In the genomic region with DNA sequence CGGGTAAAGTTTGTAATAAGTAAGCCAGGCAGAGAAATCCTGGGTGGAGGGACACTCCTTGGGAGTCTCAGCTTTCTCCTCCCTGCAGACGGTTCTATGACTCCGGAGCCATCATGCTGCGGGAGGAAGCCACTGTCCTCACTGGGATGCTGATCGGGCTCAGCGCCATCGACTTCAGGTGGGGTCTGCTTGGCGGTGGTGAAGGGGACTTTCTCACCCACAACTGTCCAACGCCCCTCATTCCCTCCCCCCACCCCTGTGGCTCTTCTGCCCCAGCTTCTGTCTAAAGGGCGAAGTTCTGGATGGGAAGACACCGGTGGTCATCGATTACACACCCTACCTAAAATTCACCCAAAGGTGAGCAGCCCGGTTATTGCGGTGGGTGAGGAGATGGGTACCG, we compare ENCODE assay signal across 10 mouse cellular contexts. TPM values are rescaled to one million over a fixed set of nuclear protein-coding genes. Genes with fewer than 3 reads are reported as not detected.
DNase-seq lines count a peak whose midpoint lies in the region; ATAC-seq lines count a peak whose summit lies in the region.
"Had no signal": no experiment of that assay in that cellular context is flagged by ENCODE, and none has a peak within 500 bp of the region (broad histone marks: within the 10 kb centered on the region; RNA-seq: fewer than 3 reads in every experiment).

No protein-coding gene starts in this region.

- peaks cover 60% of the 10 kb centered on the region for H3K36me3 ChIP-seq in hindbrain, embryonic 13.5 days
- H3K36me3 ChIP-seq in hindbrain, embryonic 16.5 days (ENCODE audit: control insufficient read depth, insufficient read depth, low read length) = peaks cover 36% of the 10 kb centered on the region
- H3K36me3 ChIP-seq in stomach, embryonic 15.5 days = peaks cover 16% of the 10 kb centered on the region

- H3K27ac ChIP-seq in hindbrain, embryonic 13.5 days = no peak overlapping the region
- H3K27ac ChIP-seq in hindbrain, embryonic 16.5 days (ENCODE audit: low read depth, low read length) = no peak overlapping the region
- no peak overlapping the region for H3K27ac ChIP-seq in stomach, embryonic 15.5 days
- H3K27ac ChIP-seq: gastrocnemius, adult 2 months had no signal

- ATAC-seq in hindbrain, embryonic 13.5 days (ENCODE audit: low FRiP score) = no peak
- no peak for ATAC-seq in hindbrain, embryonic 16.5 days
- ATAC-seq in stomach, embryonic 15.5 days (ENCODE audit: insufficient read depth, low FRiP score, low read depth) = no peak
- ATAC-seq: inflammation-experienced regulatory T-cells, adult 6 months had no signal

- DNase-seq in cerebellum, adult 9-11 months = peak; percentile 60
- no peak for DNase-seq in cerebellum, adult 18-20 months
- peak; percentile 15 for DNase-seq in right cerebral cortex, adult 18-20 months
- no peak for DNase-seq in right cerebral cortex, postnatal 10 days (ENCODE audit: low spot score in 2 of 2)
- no peak for DNase-seq in thymus, postnatal 10 days (ENCODE audit: low spot score in 2 of 2)

- H3K9me3 ChIP-seq in hindbrain, embryonic 13.5 days = no peaks in the 10 kb centered on the region
- H3K9me3 ChIP-seq in hindbrain, embryonic 16.5 days (ENCODE audit: control insufficient read depth, low read length) = no peaks in the 10 kb centered on the region
- no peaks in the 10 kb centered on the region for H3K9me3 ChIP-seq in stomach, embryonic 15.5 days

- no peak overlapping the region; the same call in 1 of the 2 replicates for H3K4me3 ChIP-seq in hindbrain, embryonic 13.5 days
- H3K4me3 ChIP-seq in hindbrain, embryonic 16.5 days (ENCODE audit: low read length) = no peak overlapping the region
- H3K4me3 ChIP-seq in stomach, embryonic 15.5 days (replicated peaks) = peak overlapping the region; percentile 20; the same call in 1 of the 2 replicates

- H3K4me2 ChIP-seq in hindbrain, embryonic 13.5 days = no peak overlapping the region
- no peak overlapping the region for H3K4me2 ChIP-seq in hindbrain, embryonic 16.5 days (ENCODE audit: low read length)
- H3K4me2 ChIP-seq in stomach, embryonic 15.5 days = peak overlapping the region; percentile 59

- H3K9ac ChIP-seq in hindbrain, embryonic 13.5 days = peak overlapping the region; percentile 46
- no peak overlapping the region for H3K9ac ChIP-seq in hindbrain, embryonic 16.5 days (ENCODE audit: low read depth, low read length)
- no peak overlapping the region for H3K9ac ChIP-seq in stomach, embryonic 15.5 days

- H3K27me3 ChIP-seq in hindbrain, embryonic 13.5 days = peaks cover 22% of the 10 kb centered on the region
- H3K27me3 ChIP-seq in hindbrain, embryonic 16.5 days (replicated peaks; ENCODE audit: control insufficient read depth, insufficient read depth, low read length) = no peaks in the 10 kb centered on the region
- peaks cover 40% of the 10 kb centered on the region for H3K27me3 ChIP-seq in stomach, embryonic 15.5 days (replicated peaks)

- WGBS in hindbrain, embryonic 13.5 days = 24% methylated on average over 15 of the region's 15 CpGs
- 22% methylated on average over 15 of the region's 15 CpGs for WGBS in hindbrain, embryonic 16.5 days
- WGBS in stomach, embryonic 15.5 days = 18% methylated on average over 15 of the region's 15 CpGs

- H3K4me1 ChIP-seq in hindbrain, embryonic 13.5 days (replicated peaks) = peaks cover 73% of the 10 kb centered on the region
- peaks cover 41% of the 10 kb centered on the region for H3K4me1 ChIP-seq in hindbrain, embryonic 16.5 days (ENCODE audit: control insufficient read depth, insufficient read depth, low read depth, low read length)
- H3K4me1 ChIP-seq in stomach, embryonic 15.5 days = peaks cover 22% of the 10 kb centered on the region

RNA-seq across cellular contexts. Expression of a gene that starts 5.9 kb away (rescaled TPM):
- 135 and 144 TPM in 2 replicates for polyA plus RNA-seq in hindbrain, embryonic 13.5 days (2015; fragmentation: Nextera tagmentation; extraction: Ambion mirVana)
- polyA plus RNA-seq in hindbrain, embryonic 16.5 days (2015; fragmentation: Nextera tagmentation; extraction: Ambion mirVana) = 127 and 136 TPM in 2 replicates
- polyA plus RNA-seq in stomach, embryonic 15.5 days (2015; fragmentation: Nextera tagmentation; extraction: Ambion mirVana) = 8.8 and 9.2 TPM in 2 replicates

RNA-seq across cellular contexts. Expression of a gene that starts 8.6 kb away (rescaled TPM):
- polyA plus RNA-seq in hindbrain, embryonic 13.5 days (2015; fragmentation: Nextera tagmentation; extraction: Ambion mirVana) = 139 and 147 TPM in 2 replicates
- 182 and 187 TPM in 2 replicates for polyA plus RNA-seq in hindbrain, embryonic 16.5 days (2015; fragmentation: Nextera tagmentation; extraction: Ambion mirVana)
- polyA plus RNA-seq in stomach, embryonic 15.5 days (2015; fragmentation: Nextera tagmentation; extraction: Ambion mirVana) = 256 and 259 TPM in 2 replicates

RNA-seq across cellular contexts. Expression of a gene that starts 31.0 kb away (rescaled TPM):
- 76.5 and 77.3 TPM in 2 replicates for polyA plus RNA-seq in hindbrain, embryonic 13.5 days (2015; fragmentation: Nextera tagmentation; extraction: Ambion mirVana)
- 95.4 and 100 TPM in 2 replicates for polyA plus RNA-seq in hindbrain, embryonic 16.5 days (2015; fragmentation: Nextera tagmentation; extraction: Ambion mirVana)
- 155 and 161 TPM in 2 replicates for polyA plus RNA-seq in stomach, embryonic 15.5 days (2015; fragmentation: Nextera tagmentation; extraction: Ambion mirVana)

RNA-seq across cellular contexts. Expression of a gene that starts 33.1 kb away (rescaled TPM):
- polyA plus RNA-seq in hindbrain, embryonic 13.5 days (2015; fragmentation: Nextera tagmentation; extraction: Ambion mirVana) = 4.4 and 5.0 TPM in 2 replicates
- 1.4 and 3.2 TPM in 2 replicates for polyA plus RNA-seq in hindbrain, embryonic 16.5 days (2015; fragmentation: Nextera tagmentation; extraction: Ambion mirVana)
- polyA plus RNA-seq in stomach, embryonic 15.5 days (2015; fragmentation: Nextera tagmentation; extraction: Ambion mirVana) = 31.8 and 68.8 TPM in 2 replicates

RNA-seq across cellular contexts. Expression of a gene that starts 48.4 kb away (rescaled TPM):
- polyA plus RNA-seq in hindbrain, embryonic 13.5 days (2015; fragmentation: Nextera tagmentation; extraction: Ambion mirVana) = 15.9 and 17.1 TPM in 2 replicates
- polyA plus RNA-seq in hindbrain, embryonic 16.5 days (2015; fragmentation: Nextera tagmentation; extraction: Ambion mirVana) = 17.8 and 17.9 TPM in 2 replicates
- polyA plus RNA-seq in stomach, embryonic 15.5 days (2015; fragmentation: Nextera tagmentation; extraction: Ambion mirVana) = 5.5 and 6.1 TPM in 2 replicates
- polyA plus RNA-seq: inflammation-experienced regulatory T-cells, adult 6 months had no signal

Comparison
In these comparisons a context has a peak if more than half of its experiments do, and no peak if none do; other contexts are left out.
1. DNase-seq: peak in cerebellum, adult 9-11 months (single experiment) and right cerebral cortex, adult 18-20 months (single experiment); none in cerebellum, adult 18-20 months (0 of 2), right cerebral cortex, postnatal 10 days (0 of 2) and thymus, postnatal 10 days (0 of 2).
2. RNA of a gene that starts 5.9 kb away (polyA plus RNA-seq): 135 to 144 TPM in hindbrain, embryonic 13.5 days and 127 to 136 TPM in hindbrain, embryonic 16.5 days; 8.8 to 9.2 TPM in stomach, embryonic 15.5 days; every median in the first group is over 10 times any median in the second.